Mouse (Mus musculus): Measurements from ENCODE around the gene Pus7l.

Pus7l gene

GRCm38 (mm10) chr15:94543409-94544051 is at the start of gene Pus7l, which contains the start of gene Irak4:
Gene Pus7l (minus strand): TSS chr15:94543547.
Gene Irak4 (plus strand): TSS chr15:94543643.
- peak; percentile 95 for DNase-seq (ENCODE audit: low read depth, low spot score)

GRCm38 (mm10) chr15:94591356-94591755 is 48.0 kb upstream of the Pus7l start:
- peak; percentile 8 for DNase-seq (ENCODE audit: low read depth, low spot score)

GRCm38 (mm10) chr15:94590083-94590482 is 46.7 kb upstream of the Pus7l start:
- no peak for DNase-seq (ENCODE audit: low read depth, low spot score)

GRCm38 (mm10) chr15:94589219-94590075 is 46.1 kb upstream of the Pus7l start, which contains the start of gene Twf1:
Gene Twf1 (minus strand): TSS chr15:94589889.
- peak; percentile 96 for DNase-seq (ENCODE audit: low read depth, low spot score)

- no peak for DNase-seq (ENCODE audit: low read depth, low spot score)
Measured at GRCm38 (mm10) chr15:94587826-94588715, 44.7 kb upstream of the Pus7l start.

GRCm38 (mm10) chr15:94584738-94585137 is 41.4 kb upstream of the Pus7l start:
- DNase-seq (ENCODE audit: low read depth, low spot score): no peak

- DNase-seq (ENCODE audit: low read depth, low spot score): no peak
Measured at GRCm38 (mm10) chr15:94583153-94583552, 39.8 kb upstream of the Pus7l start.

- no peak for DNase-seq (ENCODE audit: low read depth, low spot score)
Measured at GRCm38 (mm10) chr15:94582000-94582593, 38.8 kb upstream of the Pus7l start.

GRCm38 (mm10) chr15:94574566-94575268 is 31.4 kb upstream of the Pus7l start:
- no peak for DNase-seq (ENCODE audit: low read depth, low spot score)

GRCm38 (mm10) chr15:94572746-94573145 is 29.4 kb upstream of the Pus7l start:
- DNase-seq (ENCODE audit: low read depth, low spot score): no peak

- DNase-seq (ENCODE audit: low read depth, low spot score): no peak
Measured at GRCm38 (mm10) chr15:94571501-94571900, 28.2 kb upstream of the Pus7l start.

GRCm38 (mm10) chr15:94568496-94569182 is 25.3 kb upstream of the Pus7l start:
- DNase-seq (ENCODE audit: low read depth, low spot score): no peak

GRCm38 (mm10) chr15:94565854-94566253 is 22.5 kb upstream of the Pus7l start:
- DNase-seq (ENCODE audit: low read depth, low spot score): no peak

GRCm38 (mm10) chr15:94564909-94565308 is 21.6 kb upstream of the Pus7l start:
- no peak for DNase-seq (ENCODE audit: low read depth, low spot score)

- DNase-seq (ENCODE audit: low read depth, low spot score): no peak
Measured at GRCm38 (mm10) chr15:94558895-94559656, 15.7 kb upstream of the Pus7l start.

- peak; percentile 49 for DNase-seq (ENCODE audit: low read depth, low spot score)
Measured at GRCm38 (mm10) chr15:94557442-94557841, 14.1 kb upstream of the Pus7l start.

GRCm38 (mm10) chr15:94553536-94553935 is 10.2 kb upstream of the Pus7l start:
- no peak for DNase-seq (ENCODE audit: low read depth, low spot score)

GRCm38 (mm10) chr15:94544844-94545243 is 1.5 kb upstream of the Pus7l start:
- DNase-seq (ENCODE audit: low read depth, low spot score): no peak

- no peak for DNase-seq (ENCODE audit: low read depth, low spot score)
Measured at GRCm38 (mm10) chr15:94544052-94544636, 797 bp upstream of the Pus7l start.

Measured in skeletal muscle tissue, adult 2 months (tissue).